Mouse (Mus musculus): ENCODE data around the gene Ccdc180.

DNA sequence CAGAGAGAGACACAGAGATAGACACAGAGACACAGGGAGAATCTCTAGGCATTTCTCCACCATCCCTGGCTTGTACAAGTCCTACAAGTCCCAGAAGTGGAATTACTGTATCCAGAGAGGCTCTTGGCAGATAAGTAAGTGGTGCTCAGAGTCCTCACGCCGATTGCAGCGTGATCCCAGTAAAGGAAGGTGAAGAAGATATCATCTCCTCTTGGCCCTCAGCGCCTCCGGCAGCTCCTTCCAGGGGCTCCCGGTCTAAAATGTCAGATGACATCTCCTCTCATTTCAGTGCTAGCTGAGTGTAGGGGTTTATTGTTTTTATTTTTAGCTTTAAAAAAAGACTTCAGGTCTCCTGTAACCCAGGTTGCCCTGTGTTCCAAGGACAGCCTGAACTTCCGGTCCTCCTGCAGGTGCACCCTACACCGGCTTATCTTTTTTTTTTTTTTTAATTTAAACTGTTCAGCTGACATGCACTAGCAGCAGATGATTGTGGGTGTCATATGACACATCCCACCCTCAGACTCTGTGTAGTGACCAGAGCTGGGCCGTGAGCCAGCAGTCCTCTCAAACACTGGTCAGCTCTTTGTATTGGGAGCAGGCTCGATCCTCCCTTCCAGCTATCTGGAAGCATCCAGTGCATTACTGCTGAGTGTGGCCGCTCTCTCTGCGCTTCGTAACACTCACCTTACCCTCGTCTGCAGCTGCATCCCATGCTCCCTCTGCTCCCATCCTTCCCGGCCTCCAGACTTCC lies 36.4 kb upstream of the Ccdc180 start:
- TF ChIP-seq ZNF384 (IDR thresholded peaks at IDR 0.05; ENCODE audit: low read depth, low read length) (no peak), MAFK (IDR thresholded peaks at IDR 0.05; ENCODE audit: insufficient read depth, low read depth, low read length) (no peak), CHD2 (IDR thresholded peaks at IDR 0.05; ENCODE audit: low read depth, low read length) (no peak)
